Mouse (Mus musculus) spleen, adult 12 weeks (tissue): ENCODE measurements around the gene Dnajc5g.

ENCODE experiments used
- DNase-seq: peaks from one replicate; pipeline ENCODE4 v3.0.0; 2022; ENCODE audit warnings: low spot score

The Dnajc5g gene

GRCm38 (mm10) chr5:31105814-31106335 is at the start of gene Dnajc5g:
Dnajc5g (plus strand) TSS chr5:31106285.
- no peak for DNase-seq

- no peak for DNase-seq
Measured at GRCm38 (mm10) chr5:31069810-31070209, 36.3 kb upstream of the Dnajc5g start.

- DNase-seq, result no peak
Measured at GRCm38 (mm10) chr5:31071059-31071458, 35.0 kb upstream of the Dnajc5g start.

GRCm38 (mm10) chr5:31071821-31072220 is 34.3 kb upstream of the Dnajc5g start:
- no peak for DNase-seq

GRCm38 (mm10) chr5:31073176-31073575 is 32.9 kb upstream of the Dnajc5g start:
- DNase-seq, result no peak

GRCm38 (mm10) chr5:31076346-31076745 is 29.7 kb upstream of the Dnajc5g start:
- no peak for DNase-seq

GRCm38 (mm10) chr5:31080059-31080794 is 25.9 kb upstream of the Dnajc5g start:
- no peak for DNase-seq

- DNase-seq, result no peak
Measured at GRCm38 (mm10) chr5:31080795-31081164, 25.3 kb upstream of the Dnajc5g start.

GRCm38 (mm10) chr5:31081386-31081785 is 24.7 kb upstream of the Dnajc5g start:
- DNase-seq, result peak; percentile 24

- no peak for DNase-seq
Measured at GRCm38 (mm10) chr5:31082355-31082754, 23.7 kb upstream of the Dnajc5g start.

GRCm38 (mm10) chr5:31082935-31083625 is 23.0 kb upstream of the Dnajc5g start:
- DNase-seq, result no peak

- DNase-seq, result no peak
Measured at GRCm38 (mm10) chr5:31083949-31084348, 22.1 kb upstream of the Dnajc5g start.

- DNase-seq, result no peak
Measured at GRCm38 (mm10) chr5:31086606-31087005, 19.5 kb upstream of the Dnajc5g start.

GRCm38 (mm10) chr5:31087131-31087530 is 19.0 kb upstream of the Dnajc5g start:
- no peak for DNase-seq

GRCm38 (mm10) chr5:31092231-31092975 is 13.7 kb upstream of the Dnajc5g start:
- DNase-seq, result no peak

GRCm38 (mm10) chr5:31093151-31094041 is 12.7 kb upstream of the Dnajc5g start:
- DNase-seq, result no peak

- no peak for DNase-seq
Measured at GRCm38 (mm10) chr5:31094100-31094798, 11.8 kb upstream of the Dnajc5g start.

- peak; percentile 19 for DNase-seq
Measured at GRCm38 (mm10) chr5:31094799-31095691, 11.0 kb upstream of the Dnajc5g start.

- no peak for DNase-seq
Measured at GRCm38 (mm10) chr5:31095711-31096480, 10.2 kb upstream of the Dnajc5g start.
